Mouse (Mus musculus) E14TG2a.4 (cell line): ENCODE data around the gene Col11a1.

Source experiments
- CTCF ChIP-seq: conservative IDR thresholded peaks from 2 replicates; pipeline ENCODE4 v1.5.1; 2014; ENCODE audit warnings: low read length
- NANOG ChIP-seq: IDR thresholded peaks from 2 replicates; pipeline ENCODE4 v1.6.1; 2014; ENCODE audit warnings: borderline replicate concordance, low read length, mixed read lengths

DNA sequence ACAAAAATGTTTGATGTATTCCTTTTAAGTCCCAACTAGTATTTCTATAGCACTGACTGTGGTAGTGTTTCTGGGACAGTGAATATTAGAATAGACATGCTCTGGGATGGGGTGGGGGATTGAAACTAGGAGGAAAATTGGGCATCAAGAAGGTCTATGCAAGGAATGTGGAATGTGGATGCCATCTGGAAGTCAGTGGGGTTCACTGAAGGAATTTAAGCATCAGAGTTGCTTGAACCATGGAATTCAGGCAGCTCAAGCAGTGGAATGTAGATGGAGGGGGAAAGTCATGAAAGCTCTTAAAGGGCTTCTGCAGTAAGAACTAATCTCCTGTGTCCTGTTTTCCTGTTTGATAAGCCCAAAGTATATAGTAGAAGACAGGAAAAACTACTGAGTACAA is 22.1 kb downstream of the Col11a1 start:
- TF ChIP-seq CTCF (no peak), NANOG (no peak)
